Mouse (Mus musculus) heart, embryonic 11.5 days (tissue): ENCODE results near the gene Olfr1564. TPM values are rescaled to one million over a fixed set of nuclear protein-coding genes. Genes with fewer than 3 reads are reported as not detected.
"Not testable (repeated sequence)": the region's sequence is repeated elsewhere in the genome, so short reads cannot be mapped to it uniquely, and the experiment has no call there.

Experiments
- ATAC-seq: fragments of 200-750 bp; cut with Nextera tagmentation; replicated peaks from 2 replicates; pipeline ENCODE4 v1.8.0; 2017; ENCODE audit warnings: moderate library complexity; ENCODE audit not compliant: insufficient number of reproducible peaks, low FRiP score, low TSS enrichment
- H3K27ac ChIP-seq: fragments of 300-500 bp; sonication (generic); 2 replicates; pipeline ENCODE4 v1.5.1; 2014; ENCODE audit warnings: mild to moderate bottlenecking, low read depth, low read length
- H3K27me3 ChIP-seq: fragments of 300-500 bp; sonication (generic); 2 replicates; pipeline ENCODE4 v1.6.1; 2014; ENCODE audit warnings: mild to moderate bottlenecking, low read length, mixed read lengths; ENCODE audit not compliant: control insufficient read depth, insufficient read depth
- H3K36me3 ChIP-seq: fragments of 300-500 bp; sonication (generic); 2 replicates; pipeline ENCODE4 v1.6.1; 2014; ENCODE audit warnings: mild to moderate bottlenecking, low read length, moderate library complexity, mixed read lengths; ENCODE audit not compliant: control insufficient read depth, insufficient read depth
- H3K4me1 ChIP-seq: fragments of 300-500 bp; sonication (generic); 2 replicates; pipeline ENCODE4 v1.6.1; 2014; ENCODE audit warnings: low read length; ENCODE audit not compliant: control insufficient read depth, insufficient read depth
- H3K4me2 ChIP-seq: fragments of 300-500 bp; sonication (generic); 2 replicates; pipeline ENCODE4 v1.6.1; 2014; ENCODE audit warnings: mild to moderate bottlenecking, moderate library complexity
- H3K4me3 ChIP-seq: fragments of 300-500 bp; sonication (generic); 2 replicates; pipeline ENCODE4 v1.5.1; 2014; ENCODE audit warnings: low read depth, low read length
- H3K9ac ChIP-seq: fragments of 300-500 bp; sonication (generic); 2 replicates; pipeline ENCODE4 v1.6.1; 2014; ENCODE audit warnings: mild to moderate bottlenecking, low read depth, low read length, moderate library complexity
- H3K9me3 ChIP-seq: fragments of 300-500 bp; sonication (generic); replicated peaks from 2 replicates; pipeline ENCODE4 v1.6.1; 2016; ENCODE audit warnings: low read length; ENCODE audit not compliant: control insufficient read depth
- WGBS: fragments of 180-500 bp; shearing (Covaris S2); extraction: QIAGEN DNeasy Blood & Tissue Kit; methylation state at CpG from one replicate; pipeline ENCODE4 v1.1.7; 2014; ENCODE audit not compliant: insufficient replicate concordance; 5-methylcytosine and 5-hydroxymethylcytosine counted together
- polyA plus RNA-seq: library from polyadenylated mRNA; unstranded; fragments of >200 nt; fragmentation: Nextera tagmentation; extraction: Ambion mirVana; gene quantifications from 2 replicates; pipeline ENCODE4 v1.2.1, GENCODE M21; 2014

Gene Olfr1564
- polyA plus RNA-seq: not detected in 2 replicates

DNA sequence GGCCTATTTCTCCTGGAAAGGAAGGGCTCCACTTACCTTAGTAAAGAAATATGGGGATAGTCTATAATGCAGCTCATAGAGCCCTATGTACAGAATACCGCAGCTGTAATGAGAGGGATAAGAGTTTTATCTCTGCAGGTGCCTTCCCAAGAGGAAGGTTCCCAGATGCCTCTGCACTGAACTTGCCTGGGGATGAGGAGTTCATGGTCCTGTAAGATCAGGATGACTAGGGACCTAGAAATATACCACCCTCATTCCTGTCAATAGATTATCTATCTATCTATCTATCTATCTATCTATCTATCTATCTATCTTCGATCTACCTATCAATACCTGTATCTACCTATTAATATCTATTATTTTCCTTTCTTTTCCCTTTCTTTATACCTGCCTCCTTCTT is at the start of gene Olfr1564:
Gene Olfr1564, minus strand, starts transcription at position 101 of the 400 bp plus-strand sequence.
- Histone ChIP-seq H3K4me1 (no peaks in the 10 kb centered on the region), H3K9ac (no peak within 1 kb of the TSS), H3K4me2 (no peak within 1 kb of the TSS), H3K36me3 (no peaks in the 10 kb centered on the region), H3K9me3 (peaks cover 3% of the 10 kb centered on the region; the same call in 1 of the 2 replicates), H3K27me3 (no peaks in the 10 kb centered on the region), H3K27ac (no peak within 1 kb of the TSS), H3K4me3 (no peak within 1 kb of the TSS)
- WGBS: 70% methylated on average over 2 of the region's 2 CpGs
- no peak for ATAC-seq

DNA sequence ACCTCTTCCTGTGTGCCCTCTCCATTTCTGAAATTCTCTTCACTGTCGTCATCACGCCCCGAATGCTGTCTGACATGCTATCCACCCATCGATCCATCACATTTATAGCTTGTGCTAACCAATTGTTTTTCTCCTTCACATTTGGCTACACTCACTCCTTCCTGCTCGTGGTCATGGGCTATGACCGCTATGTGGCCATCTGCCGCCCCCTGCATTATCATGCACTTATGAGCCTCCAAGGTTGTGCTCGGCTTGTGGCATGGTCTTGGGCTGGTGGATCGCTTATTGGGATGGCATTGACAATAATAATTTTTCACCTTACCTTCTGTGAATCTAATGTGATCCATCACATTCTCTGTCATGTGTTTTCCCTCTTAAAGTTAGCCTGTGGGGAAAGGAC is 47.4 kb upstream of the Olfr1564 start:
- no peak for ATAC-seq
- no peaks in the 10 kb centered on the region for H3K4me1 ChIP-seq
- no peak overlapping the region for H3K4me3 ChIP-seq

GRCm38 (mm10) chr17:33264376-33264775 is 42.9 kb upstream of the Olfr1564 start, which contains the start of gene Olfr63:
Gene Olfr63, plus strand, starts transcription at chr17:33264676.
- no peak for ATAC-seq
- 65% methylated on average over 1 of the region's 1 CpGs for WGBS
- H3K4me1 ChIP-seq: no peaks in the 10 kb centered on the region
- H3K36me3 ChIP-seq: no peaks in the 10 kb centered on the region
- H3K27ac ChIP-seq: no peak within 1 kb of the TSS
- H3K4me2 ChIP-seq: no peak within 1 kb of the TSS
- no peaks in the 10 kb centered on the region for H3K9me3 ChIP-seq
- no peak within 1 kb of the TSS for H3K9ac ChIP-seq
- H3K4me3 ChIP-seq: no peak within 1 kb of the TSS
- H3K27me3 ChIP-seq: peaks cover 3% of the 10 kb centered on the region

More for the DNA sequence above, 47.4 kb upstream of the Olfr1564 start:
- Histone ChIP-seq H3K27me3 (peaks cover 3% of the 10 kb centered on the region), H3K9ac (no peak overlapping the region), H3K27ac (no peak overlapping the region), H3K4me2 (no peak overlapping the region), H3K36me3 (no peaks in the 10 kb centered on the region), H3K9me3 (no peaks in the 10 kb centered on the region)
- WGBS: 78% methylated on average over 9 of the region's 9 CpGs

DNA sequence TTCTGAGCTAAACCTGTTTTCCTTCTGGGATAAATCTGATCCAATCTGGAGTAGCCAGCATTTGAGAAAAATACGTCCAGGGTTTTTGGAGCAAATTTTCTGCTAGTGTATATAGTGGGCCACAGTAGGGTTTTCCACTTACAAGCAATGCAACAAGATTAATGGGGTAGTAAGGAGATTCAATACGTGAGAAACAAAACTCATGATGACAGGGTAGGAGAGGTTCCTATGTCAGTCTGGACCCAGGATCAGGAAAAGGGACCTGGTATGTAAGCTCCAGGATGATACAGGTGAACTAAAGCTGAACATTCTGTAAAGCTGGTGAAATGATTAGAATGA is 33.8 kb upstream of the Olfr1564 start:
- no CpG with 5 or more reads among the region's 2 CpGs for WGBS
- not testable (repeated sequence) for H3K4me3 ChIP-seq, H3K4me2 ChIP-seq, H3K9me3 ChIP-seq, H3K36me3 ChIP-seq, H3K4me1 ChIP-seq, H3K27ac ChIP-seq, H3K9ac ChIP-seq, H3K27me3 ChIP-seq
- 0 out of 2 replicates have a peak, but pooled peaks have one; percentile 12 for ATAC-seq

DNA sequence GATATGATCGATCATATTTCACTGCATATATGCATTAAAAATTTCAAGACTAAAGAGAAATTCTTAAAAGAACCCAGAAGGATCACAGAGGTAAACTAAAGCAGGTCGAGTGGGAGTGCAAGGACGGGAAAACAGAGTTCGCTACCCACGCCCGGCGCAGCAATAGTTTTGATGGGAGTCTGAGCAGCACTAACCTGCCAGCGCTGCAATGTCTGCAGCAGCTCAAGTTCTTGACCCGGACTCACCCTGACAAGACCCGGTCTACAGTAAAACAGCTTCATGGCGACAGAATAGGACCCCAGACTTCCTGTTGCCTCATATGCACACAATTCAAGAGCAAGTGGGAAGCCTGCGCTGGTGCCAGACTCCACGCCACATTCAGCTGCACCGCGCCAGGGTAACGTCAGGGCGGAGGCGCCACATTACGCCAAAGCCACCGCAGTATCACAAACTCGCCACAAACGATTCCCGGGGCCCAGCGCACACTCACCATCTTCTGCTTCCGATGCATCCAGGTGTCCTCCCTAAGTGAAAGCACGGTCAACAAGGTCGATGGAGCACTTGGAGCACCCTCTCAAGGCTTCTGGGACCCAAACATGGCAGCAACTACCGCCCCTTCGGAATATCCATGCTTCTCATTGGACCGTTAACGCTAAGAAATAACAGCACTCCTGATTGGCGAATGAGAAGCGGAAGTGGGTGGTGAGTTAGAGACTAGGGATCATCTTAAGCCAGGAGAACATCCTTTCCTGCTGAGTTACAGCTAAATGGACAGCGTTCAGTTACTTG is 33.2 kb upstream of the Olfr1564 start, which contains the start of gene Zfp955a:
Gene Zfp955a, minus strand, starts transcription at position 616 of the 789 bp plus-strand sequence.
- peak; percentile 93 for ATAC-seq
- not testable (repeated sequence) for H3K4me3 ChIP-seq, H3K27me3 ChIP-seq, H3K9me3 ChIP-seq, H3K27ac ChIP-seq, H3K4me2 ChIP-seq, H3K9ac ChIP-seq, H3K36me3 ChIP-seq, H3K4me1 ChIP-seq
- 27% methylated on average over 1 of the region's 34 CpGs for WGBS

GRCm38 (mm10) chr17:33236646-33237045 is 15.2 kb upstream of the Olfr1564 start:
- H3K4me2 ChIP-seq, H3K27ac ChIP-seq, H3K9ac ChIP-seq, H3K9me3 ChIP-seq, H3K4me1 ChIP-seq, ATAC-seq, H3K4me3 ChIP-seq, H3K27me3 ChIP-seq: not testable (repeated sequence)
- 86% methylated on average over 1 of the region's 1 CpGs for WGBS
- peaks cover 12% of the 10 kb centered on the region for H3K36me3 ChIP-seq

DNA sequence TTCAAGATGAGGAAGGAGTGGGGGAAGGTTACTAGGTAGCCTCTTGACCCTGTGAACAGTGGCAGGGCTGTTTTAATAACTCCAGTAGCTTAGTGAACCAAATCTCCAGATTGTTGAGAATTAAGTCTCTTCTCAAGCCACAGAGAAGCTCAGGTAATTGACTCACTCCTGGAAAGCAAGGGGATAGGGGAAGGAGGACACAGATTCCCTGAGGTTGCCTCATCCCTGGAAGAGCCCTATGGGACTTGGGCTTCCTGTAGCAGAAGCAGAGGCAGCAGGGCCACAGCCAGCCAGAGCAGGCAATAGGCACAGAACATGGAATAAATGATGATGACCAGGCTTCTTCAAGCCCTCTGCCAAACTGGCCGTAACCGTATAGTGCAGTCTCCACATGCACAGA is 30.5 kb downstream of the Olfr1564 start, which contains the start of gene Olfr239:
Gene Olfr239, plus strand, starts transcription at position 301 of the 400 bp plus-strand sequence.
- not testable (repeated sequence) for H3K9me3 ChIP-seq, H3K4me1 ChIP-seq, ATAC-seq, H3K4me3 ChIP-seq, H3K27me3 ChIP-seq, H3K27ac ChIP-seq, H3K9ac ChIP-seq, H3K4me2 ChIP-seq, H3K36me3 ChIP-seq
- no CpG with 5 or more reads among the region's 2 CpGs for WGBS

DNA sequence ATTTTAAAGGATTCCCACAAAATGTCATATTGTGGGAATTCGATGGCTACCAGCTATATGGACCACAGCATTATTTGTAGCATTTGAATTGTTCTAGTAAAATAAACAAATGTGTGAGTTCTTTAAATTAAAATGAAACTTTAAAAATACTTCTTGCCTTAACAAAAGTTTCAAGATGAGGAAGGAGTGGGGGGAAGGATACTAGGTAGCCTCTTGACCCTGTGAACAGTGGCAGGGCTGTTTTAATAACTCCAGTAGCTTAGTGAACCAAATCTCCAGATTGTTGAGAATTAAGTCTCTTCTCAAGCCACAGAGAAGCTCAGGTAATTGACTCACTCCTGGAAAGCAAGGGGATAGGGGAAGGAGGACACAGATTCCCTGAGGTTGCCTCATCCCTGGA is 53.3 kb downstream of the Olfr1564 start, which contains the start of gene Olfr55:
Gene Olfr55, plus strand, starts transcription at position 301 of the 400 bp plus-strand sequence.
- ATAC-seq, H3K9ac ChIP-seq, H3K4me1 ChIP-seq, H3K27ac ChIP-seq, H3K4me3 ChIP-seq, H3K4me2 ChIP-seq, H3K9me3 ChIP-seq, H3K27me3 ChIP-seq, H3K36me3 ChIP-seq: not testable (repeated sequence)
- WGBS: 73% methylated on average over 1 of the region's 1 CpGs
